Mouse (Mus musculus) kidney, postnatal 25 days (tissue): ENCODE measurements around the gene Osbpl9.

Experiments
- DNase-seq, 2 experiments: peaks; one replicate each; pipeline ENCODE4 v3.0.0; 2021; ENCODE audit warnings: mixed read lengths in 2 of 2

The Osbpl9 gene

DNA sequence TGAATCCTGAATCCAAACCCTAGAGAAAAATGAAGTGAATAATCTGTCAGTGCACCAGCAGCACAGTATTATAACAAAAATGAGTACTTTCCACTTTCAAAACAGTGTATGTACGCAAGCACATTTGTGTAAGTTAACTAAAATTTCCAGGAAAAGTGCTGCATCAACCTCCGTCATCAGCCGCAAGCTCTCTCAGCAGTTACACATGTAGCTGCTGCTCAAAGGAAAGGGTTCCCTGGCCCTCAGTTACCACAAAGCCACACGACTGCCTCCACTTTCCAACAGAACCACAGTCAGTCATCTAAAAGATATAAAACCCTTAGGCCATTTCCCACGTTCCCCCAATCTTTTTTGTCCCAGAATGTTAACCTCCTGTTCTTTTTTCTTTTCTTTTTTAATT is 99.5 kb downstream of the Osbpl9 start:
- no peak for DNase-seq

DNA sequence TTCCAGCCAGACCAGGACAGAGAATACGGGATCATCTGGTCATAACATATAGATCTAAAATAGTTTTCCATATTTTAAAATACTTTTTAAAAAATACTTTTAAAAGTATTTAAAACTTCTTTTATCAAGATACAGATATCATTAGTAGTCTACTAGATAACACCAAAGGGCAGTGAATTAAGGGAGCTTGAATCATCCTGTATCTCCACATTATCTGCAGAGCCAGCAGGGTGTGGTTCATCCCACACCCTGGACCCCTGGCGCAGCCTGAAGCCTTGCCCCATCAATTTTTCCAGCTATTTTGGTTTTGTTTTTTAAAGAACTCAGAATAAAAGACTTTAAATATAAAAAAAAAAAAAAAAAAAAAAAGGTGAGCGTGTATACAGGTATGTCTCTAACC is 103.2 kb downstream of the Osbpl9 start:
- DNase-seq: no peak

DNA sequence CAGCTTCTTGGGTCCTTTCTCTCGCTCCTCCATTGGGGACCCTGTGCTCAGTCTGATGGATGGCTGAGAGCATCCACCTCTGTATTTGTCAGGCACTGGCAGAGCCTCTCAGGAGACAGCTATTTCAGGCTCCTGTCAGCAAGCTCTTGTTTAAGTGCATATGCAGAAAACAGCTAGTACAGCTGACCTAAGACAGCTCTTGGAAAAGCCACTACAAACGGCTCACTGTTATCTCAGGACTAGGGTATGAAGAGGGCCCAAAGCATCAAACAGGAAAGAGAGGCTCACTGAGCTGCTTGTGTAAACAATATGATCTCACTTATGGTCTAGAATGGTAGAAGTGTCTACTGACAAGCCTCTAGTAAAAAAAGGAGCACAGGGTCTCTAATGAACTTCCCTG is 107.8 kb downstream of the Osbpl9 start:
- DNase-seq: no peak

DNA sequence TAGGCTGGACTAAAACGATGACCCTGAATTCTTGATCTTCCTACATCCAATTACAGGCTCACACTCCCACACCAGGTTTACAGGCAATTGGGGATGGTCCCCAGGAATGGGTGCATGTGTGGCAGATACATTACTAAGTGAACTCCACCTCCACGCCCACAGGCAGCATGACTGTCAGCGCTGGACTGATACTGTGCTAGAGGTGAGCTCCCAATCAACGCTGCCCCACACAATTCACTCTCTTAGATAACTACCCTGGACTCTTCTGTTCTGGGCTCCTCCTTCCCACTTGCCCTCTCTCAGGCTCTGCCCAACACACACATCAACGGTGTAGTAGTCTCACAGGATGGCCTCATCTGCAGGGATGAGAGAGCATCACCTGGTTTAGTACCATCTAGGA is 109.7 kb downstream of the Osbpl9 start:
- no peak for DNase-seq

DNA sequence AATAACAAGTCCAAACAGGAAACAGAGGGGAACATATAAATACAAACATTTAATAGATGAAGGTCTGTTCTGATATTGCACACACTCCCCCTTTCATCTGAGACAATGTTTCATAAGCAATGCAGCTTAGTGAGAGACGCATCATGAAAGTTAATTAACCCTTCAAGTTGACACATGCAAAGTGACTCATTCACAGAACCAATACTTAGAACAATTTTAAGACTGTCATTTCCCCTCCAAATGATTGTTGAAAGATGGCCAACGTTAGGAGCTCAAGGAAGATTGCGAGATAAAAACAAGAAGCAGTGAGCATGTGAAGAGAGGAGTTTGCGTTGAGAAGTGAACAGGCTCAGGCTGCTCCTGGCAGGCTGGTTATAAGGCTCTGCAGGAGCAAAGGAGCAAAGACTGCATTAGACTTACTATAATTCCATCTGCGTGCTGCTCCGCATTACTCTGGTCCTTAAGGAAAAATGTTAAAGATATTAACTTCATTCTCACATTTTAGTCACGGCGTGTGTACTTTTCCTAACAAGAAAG is 110.8 kb downstream of the Osbpl9 start:
- no peak for DNase-seq

DNA sequence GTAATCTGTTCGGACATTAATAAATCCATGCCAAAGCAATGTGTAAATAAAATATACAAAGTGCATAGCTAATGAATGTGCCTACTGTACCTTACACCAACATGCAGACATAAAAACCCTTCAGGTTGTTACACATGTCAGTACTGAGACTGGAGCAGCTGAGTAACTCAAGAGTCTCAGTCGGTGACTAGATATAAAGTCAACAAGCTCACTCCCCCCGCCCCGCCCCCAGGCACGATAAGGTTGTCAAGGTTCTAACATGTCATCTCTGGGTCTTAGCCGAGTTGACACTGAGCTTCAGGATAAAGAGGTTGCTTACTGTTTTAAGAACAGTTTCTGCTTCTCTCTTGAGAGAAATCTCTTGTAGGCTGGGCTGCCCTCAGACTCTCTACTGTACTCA is 112.1 kb downstream of the Osbpl9 start:
- DNase-seq: no peak

DNA sequence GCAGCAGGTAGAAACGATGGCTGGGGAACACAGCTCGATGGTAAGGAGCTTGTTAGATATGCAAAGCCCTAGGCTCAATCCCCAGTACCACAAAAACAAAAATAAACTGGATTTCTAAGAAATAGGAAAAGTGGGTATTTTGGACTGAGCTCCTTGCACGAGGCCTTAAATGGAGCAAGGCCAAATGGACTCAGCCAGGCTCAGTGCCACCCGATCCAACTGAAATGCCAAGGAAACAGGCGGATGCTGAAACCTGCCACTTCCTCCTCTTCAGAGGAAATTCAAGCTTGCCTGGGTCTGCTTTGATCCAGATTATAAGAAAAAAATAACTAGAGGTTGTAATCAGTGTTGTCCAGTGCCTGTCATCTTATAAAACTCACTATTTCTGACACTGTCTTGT is 112.9 kb downstream of the Osbpl9 start:
- DNase-seq: no peak

DNA sequence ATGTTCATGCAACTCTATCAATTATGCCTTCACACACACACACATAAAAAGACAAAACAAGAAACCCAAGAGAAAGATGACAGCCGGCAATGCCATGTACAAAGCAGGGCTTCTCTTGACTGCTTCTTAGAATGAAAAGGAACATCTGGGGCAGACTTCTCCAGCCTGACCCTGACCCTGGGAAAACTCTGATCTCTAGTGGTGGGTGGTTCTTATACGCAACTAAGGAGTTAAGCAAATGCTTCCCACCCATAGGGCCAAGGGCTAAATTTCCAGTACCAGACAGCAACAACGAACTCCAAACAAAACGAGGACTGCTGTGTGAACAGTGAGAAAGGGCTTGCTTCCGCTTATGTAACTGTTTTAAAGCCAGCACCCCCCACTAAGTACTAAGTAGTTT is 122.0 kb downstream of the Osbpl9 start:
- DNase-seq: peak in 1 of 2 experiments; percentile 43

DNA sequence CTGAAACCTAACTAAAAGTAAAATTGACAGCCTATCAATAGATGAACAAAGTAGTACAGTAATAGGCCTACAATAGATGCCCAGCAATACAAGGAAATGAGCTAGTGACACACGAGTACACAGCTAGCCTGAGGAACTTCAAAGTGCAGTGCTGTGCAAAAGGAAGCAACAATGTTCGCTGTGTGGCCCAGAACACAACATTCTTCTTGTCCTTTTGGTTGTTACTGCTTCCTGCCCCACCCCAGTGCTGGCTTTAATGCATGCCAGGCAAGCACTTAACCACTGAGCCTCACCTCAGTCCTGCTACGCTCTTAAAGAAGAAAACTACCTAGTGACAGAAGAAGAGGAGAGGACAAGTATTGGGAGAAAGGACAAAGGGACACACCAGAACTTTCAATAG is 122.4 kb downstream of the Osbpl9 start:
- peak in 1 of 2 experiments; percentile 46 for DNase-seq

DNA sequence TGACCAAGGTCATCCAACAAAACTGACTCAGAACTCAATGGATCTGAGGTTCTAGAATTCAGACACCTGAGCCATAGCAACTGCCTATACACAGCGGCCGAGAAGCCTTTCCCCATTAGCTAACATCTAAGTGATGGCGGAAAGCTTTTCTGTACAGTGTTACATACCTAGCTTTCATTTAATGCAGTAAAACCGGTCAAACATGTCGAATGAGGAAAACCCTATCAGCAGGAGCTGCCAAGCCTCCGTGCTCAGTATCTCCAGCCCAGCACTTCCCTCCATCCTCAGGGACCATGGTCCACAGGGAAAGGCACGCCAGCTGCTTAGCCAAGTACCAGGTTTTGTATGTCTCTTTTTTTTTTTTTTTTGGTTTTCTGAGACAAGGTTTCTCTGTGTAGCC is 123.1 kb downstream of the Osbpl9 start:
- DNase-seq: no peak

DNA sequence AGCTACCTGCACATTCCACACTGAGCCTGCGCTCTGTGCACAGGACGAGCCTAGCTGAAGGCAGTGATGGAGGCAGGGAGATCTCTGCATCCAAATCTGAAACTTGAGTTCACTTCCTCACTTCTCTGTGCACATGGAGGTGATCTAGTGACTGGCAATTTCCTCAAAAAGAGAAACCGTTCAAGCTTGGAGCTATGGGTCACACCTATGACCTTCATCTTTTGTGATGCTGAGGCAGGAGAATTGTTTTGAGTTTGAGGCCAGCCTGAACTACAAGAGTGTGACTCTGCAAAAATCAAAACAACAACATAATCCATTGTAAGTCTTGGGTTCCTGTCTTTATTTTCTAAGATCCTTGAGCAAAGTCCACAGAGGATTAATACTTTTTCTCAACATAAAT is 128.8 kb downstream of the Osbpl9 start:
- no peak for DNase-seq

DNA sequence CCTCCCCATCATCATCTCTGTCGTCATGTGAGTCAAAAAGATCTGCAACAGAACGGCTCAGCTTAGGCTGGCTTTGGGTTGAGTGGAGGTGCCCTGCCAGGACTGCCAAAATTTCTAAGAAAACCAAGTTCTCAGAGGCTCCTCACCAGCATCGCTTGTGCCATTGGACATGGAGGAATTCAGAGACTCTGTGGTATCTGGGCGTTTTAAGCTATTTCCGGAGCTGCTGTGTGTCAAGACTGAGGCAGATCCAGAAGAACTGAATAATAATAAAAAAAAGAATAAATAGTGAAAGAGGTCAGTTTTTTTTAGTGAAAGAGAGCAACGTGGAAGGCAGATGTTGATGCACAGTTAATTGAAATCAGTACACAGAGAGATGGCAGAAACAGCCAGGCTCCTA is 129.2 kb downstream of the Osbpl9 start:
- no peak for DNase-seq

DNA sequence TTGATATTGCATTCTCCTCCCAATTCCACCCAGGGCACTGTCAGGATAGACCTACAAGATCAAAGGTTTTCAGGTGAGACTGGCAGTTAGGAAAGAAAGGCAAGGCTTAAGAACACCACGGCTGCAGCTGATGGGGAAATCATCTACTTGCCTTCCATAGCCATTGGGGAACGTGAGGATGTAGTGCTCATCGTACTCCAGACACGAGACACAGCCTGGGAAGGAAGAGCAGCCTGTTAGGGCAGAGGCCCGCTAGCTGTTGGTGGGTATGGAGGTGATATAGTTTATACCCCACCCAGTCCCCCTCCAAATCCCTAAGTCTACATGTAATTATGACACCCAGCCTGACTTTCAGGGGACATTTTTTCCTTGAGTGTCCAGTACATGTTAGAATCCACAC is 136.4 kb downstream of the Osbpl9 start:
- DNase-seq: no peak

DNA sequence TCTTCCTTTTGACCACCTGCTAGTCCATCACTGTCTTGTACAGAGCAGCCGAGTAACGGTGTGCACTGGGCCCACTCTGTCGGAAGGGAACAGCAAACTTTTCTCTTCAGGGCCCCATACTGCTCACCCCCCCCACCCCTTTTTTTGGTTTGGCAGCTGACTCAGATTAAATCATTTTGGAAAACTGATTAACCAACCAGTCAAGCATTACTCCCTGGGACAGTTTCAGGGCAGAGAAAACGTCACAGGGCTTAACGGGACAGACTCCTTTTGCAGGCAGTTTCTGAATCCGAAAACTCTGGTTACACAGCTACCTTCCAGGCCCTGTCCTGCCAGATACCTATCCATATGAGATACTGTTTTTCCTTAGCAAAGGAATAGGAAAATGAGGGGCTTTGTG is 137.1 kb downstream of the Osbpl9 start:
- DNase-seq: peak in 1 of 2 experiments; percentile 42

DNA sequence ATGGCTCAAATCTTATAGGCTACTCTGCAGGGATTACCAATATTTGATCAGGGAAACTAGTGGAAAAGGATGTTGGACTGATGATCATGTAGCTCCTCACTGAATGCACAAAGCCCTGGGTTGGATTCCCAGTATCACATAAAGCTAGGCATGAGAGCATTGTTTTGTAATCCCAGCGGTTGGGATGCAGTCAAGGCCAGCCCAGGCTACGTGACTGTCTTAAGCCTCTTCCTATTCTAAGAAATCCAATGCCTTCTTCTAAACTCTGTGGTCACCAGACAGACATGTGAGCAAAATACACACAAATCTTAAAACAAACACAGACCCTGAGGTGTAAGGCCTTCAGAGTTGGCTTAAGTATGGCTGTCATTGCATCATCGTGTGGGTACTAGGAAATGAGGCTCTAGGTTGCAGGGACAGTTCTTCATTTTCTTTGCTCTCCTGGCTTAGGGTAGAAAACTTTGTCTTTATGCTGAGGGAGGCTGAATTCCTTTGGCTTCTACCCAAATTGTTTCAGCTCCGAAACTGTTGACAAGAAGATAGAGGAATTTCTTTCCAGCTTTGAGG is 142.7 kb downstream of the Osbpl9 start:
- no peak for DNase-seq

DNA sequence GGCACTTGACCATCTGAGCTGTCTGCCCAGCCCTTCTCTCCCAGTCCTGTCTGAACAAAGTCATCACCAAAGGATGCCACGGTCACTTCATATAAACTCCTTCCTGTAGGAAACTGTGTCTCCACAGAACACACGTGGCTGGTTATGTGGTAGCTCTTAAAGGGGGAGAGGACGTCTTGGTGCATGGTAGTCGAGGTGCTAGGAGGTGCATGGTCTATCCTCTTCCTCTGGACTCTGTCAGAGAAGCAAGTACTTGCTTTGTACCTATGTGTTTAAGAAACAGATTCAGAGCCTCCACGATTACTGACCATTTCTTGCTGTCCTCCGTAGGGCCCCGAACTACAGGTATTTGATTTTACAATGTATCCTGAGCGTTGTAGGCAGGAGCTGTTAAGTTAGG is 144.4 kb downstream of the Osbpl9 start:
- no peak for DNase-seq

DNA sequence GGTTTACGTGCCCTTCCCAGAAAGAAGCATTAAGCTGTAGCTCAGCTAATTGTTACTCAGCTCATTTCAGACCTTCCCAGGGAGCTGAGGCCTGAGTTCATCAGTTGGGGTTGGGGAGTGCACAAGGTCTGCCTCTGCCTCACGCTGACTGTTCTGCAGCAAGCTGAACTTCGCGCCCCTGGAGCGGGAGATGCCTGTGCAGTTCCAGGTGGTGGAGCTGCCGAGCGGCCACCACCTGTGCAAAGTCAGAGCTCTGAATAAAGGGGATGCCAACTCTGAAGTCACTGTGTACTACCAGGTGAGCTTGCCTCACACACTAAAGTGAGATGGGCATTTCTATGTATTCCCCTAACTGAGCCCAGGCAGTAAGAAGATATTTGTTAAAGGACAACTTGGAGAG is 145.7 kb downstream of the Osbpl9 start:
- DNase-seq: peak in 1 of 2 experiments; percentile 46

DNA sequence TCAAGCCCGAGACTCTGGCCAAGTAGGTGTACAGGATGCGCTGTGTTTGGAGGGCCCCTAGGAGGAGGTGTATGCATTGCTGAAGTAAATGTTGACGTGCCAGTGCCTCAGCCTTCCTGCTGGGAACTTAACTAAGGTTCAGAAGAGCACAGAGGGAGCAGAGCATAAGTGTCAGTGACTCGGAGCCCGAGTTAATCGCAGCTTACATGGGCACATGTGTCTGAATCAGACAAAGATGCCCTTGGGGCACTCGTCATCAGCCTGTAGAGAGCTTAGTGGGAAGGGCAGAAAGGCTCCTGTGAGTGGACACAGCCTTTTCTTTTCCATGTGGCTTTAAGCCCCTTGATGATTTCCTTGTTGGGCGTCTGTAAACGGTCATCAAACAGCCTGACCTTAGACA is 148.1 kb downstream of the Osbpl9 start:
- no peak for DNase-seq

DNA sequence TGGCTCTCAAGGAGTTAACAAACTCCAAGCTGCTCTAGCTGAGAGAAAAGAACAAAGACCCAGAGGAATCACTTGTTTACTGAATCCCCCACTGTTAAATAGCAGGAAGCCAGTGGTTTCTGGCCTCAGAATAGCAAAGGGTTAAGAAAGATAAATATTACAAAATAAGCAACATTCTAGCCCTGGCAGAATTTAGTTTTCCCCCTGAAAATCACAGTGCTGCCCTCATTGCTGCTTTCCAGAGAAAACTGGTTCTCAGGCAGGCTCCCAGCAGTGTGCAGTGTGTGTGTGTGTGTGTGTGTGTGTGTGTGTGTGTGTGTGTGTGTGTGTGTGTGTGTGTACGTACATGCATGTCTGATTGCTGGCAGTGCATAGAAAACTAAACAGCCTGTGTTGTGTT is 149.8 kb downstream of the Osbpl9 start:
- DNase-seq: no peak

DNA sequence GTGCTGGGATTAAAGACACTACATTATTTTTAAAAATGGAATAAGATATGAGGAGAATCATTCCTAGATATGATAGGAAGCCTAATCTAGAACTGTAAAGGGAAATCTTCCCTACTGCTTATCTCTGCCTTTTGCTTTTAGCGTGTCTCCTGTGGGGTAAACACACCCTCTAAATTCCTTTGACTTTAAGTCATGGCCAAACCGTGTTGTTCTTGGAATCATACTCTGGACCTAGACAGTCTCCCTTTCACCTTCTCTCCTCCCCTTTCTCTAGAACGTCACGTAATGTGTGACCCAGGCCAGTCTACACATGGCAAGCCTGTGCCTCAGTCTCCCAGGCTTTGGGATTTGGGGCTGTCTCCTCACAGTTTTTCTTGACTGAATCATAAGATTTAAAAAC is 153.8 kb downstream of the Osbpl9 start:
- DNase-seq: no peak

DNA sequence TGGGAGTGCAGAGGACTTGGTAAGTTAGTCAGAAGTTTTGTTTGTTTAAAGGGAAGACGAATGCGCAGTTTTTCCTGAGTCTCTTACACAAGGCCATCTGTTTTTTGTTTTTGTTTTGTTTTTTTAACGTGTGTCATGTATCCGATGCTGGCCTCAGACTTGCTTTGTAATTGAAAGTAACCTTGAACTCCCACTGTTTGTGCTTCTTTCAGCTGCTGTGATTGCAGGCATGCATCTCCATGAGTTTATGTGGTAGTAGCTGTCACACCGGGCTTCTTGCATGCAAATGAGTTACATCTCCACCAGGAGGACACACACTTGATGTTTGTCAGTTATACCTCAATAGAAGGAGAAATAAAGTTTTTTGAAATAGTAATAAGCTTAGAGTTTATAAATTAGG is 158.3 kb downstream of the Osbpl9 start:
- no peak for DNase-seq

DNA sequence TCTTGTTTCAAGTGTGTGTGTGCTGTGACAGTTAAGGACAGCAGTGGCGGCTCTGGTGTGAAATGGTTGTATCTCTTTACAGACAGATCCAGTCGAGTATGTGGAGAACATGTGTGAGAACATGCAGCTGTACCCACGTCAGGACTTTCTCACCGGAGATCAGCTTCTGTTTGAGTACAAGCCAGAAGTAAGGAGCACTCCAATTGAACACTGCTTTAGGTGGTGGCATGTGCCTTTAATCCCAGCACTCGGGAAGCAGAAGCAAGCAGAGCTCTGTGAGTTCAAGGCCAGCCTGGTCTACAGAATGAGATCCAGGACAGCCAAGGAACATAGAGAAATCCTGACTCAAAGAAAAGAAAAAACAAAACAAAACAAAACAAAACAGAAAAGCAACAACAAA is 158.8 kb downstream of the Osbpl9 start:
- DNase-seq: no peak

DNA sequence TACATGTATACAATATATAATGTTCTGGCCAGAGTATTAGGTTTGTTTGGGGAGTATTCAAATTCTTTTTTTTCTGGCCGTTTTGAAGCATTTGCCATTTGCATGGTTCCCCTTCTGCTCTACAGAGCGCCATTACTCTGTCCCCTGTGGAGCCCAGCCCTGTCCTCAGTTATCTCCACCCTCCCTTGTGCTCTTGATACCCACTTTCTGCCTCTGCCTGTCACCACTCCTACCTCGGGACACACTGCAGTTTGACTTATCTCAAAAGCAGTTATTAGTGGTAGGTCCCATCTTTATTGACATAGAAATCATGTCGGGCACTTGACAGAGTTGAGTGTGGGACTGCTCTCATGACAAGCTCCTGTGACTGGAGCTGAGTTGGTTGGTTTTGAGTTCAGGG is 159.3 kb downstream of the Osbpl9 start:
- no peak for DNase-seq

DNA sequence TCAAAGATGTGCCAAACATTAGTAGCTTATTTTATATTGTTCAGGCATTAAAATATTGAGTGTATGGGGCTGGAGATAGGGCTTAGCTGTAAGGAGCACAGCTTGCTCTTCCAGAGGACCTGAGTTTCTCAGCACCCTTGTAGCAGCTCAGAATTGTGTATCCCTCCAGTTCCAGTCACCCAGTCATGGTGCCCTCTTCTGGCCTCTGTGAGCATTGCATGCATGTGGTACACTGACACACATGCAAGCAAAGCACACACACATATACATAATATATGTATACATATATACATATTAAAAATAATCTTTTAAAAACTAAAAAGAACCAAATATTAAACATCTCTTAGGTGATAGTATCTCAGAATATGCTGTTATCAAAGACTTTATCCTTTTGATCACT is 165.7 kb downstream of the Osbpl9 start:
- DNase-seq: peak; percentile 61 to 82

DNA sequence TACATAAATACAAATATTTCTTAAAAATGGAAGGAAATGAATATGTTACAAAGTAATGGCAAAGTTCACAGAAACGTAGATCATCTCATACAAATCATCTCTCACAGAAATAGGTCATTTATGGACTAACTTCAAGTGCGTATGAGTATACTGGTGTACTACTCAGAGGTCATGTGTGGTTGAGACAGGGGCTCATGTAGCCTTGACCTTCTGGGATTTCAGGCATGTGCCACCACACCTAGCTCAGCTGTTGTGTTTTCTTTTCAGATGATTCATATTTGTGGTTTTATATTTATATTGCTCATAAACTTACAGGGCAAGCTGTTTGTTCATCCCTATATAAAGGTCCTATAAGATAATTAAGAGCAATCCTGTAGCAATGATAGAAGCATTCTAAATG is 171.8 kb downstream of the Osbpl9 start:
- DNase-seq: no peak

DNA sequence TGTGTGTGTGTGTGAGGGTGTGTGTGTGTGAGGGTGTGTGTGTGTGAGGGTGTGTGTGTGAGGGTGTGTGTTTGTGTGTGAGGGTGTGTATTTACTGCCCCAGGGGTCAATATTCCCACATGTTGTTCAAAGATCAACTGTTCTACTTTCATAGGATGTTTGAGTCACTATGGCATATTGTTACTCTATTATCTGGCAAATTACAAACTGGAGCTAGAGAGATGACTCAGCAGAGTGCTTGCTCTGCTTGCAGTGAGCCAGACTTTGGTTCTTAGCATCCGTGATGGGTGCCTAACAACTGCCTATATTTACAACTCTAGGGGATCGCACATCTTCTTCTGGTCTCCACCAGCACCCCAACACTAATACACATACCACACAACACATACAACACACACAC is 172.2 kb downstream of the Osbpl9 start:
- DNase-seq: no peak
